Mouse (Mus musculus): ENCODE results near the gene Spata45. TPM values are rescaled to one million over a fixed set of nuclear protein-coding genes. Genes with fewer than 3 reads are reported as not detected.
"Not testable (repeated sequence)": the region's sequence is repeated elsewhere in the genome, so short reads cannot be mapped to it uniquely, and the experiment has no call there.

The Spata45 gene
- polyA plus RNA-seq, 1 experiment from 2014 or later, result not detected

GRCm38 (mm10) chr1:191019803-191020202, 16.6 kb upstream of the Spata45 start:
- H3K27me3 ChIP-seq (replicated peaks; ENCODE audit: control insufficient read depth, insufficient read depth, low read length), result no peaks in the 10 kb centered on the region
- ATAC-seq (no peak), DNase-seq (ENCODE audit: low spot score) (no peak)
- no peaks in the 10 kb centered on the region for H3K9me3 ChIP-seq (replicated peaks; ENCODE audit: control insufficient read depth, low read length)
- H3K9ac ChIP-seq (ENCODE audit: low read length), result no peak overlapping the region
- WGBS, result 90% methylated on average over 5 of the region's 5 CpGs
- H3K36me3 ChIP-seq (ENCODE audit: control insufficient read depth, insufficient read depth, low read length), result peaks cover 5% of the 10 kb centered on the region; the same call in 1 of the 2 replicates
- H3K4me3 ChIP-seq (ENCODE audit: low read depth, low read length), result no peak overlapping the region
- H3K4me2 ChIP-seq (ENCODE audit: low read length), result no peak overlapping the region
- no peak overlapping the region for H3K27ac ChIP-seq (ENCODE audit: low read depth, low read length)
- peaks cover 2% of the 10 kb centered on the region; the same call in 1 of the 2 replicates for H3K4me1 ChIP-seq (ENCODE audit: control insufficient read depth, insufficient read depth, low read length)

- no peak overlapping the region for H3K27ac ChIP-seq (ENCODE audit: low read depth, low read length)
- H3K9ac ChIP-seq (ENCODE audit: low read length), result no peak overlapping the region
- DNase-seq (ENCODE audit: low spot score) (peak; percentile 47), ATAC-seq (no peak)
- no peaks in the 10 kb centered on the region for H3K9me3 ChIP-seq (replicated peaks; ENCODE audit: control insufficient read depth, low read length)
- H3K4me3 ChIP-seq (ENCODE audit: low read depth, low read length), result no peak overlapping the region
- WGBS, result 78% methylated on average over 3 of the region's 3 CpGs
- peaks cover 2% of the 10 kb centered on the region; the same call in 1 of the 2 replicates for H3K36me3 ChIP-seq (ENCODE audit: control insufficient read depth, insufficient read depth, low read length)
- no peak overlapping the region for H3K4me2 ChIP-seq (ENCODE audit: low read length)
- H3K4me1 ChIP-seq (ENCODE audit: control insufficient read depth, insufficient read depth, low read length), result peaks cover 6% of the 10 kb centered on the region; the same call in 1 of the 2 replicates
- H3K27me3 ChIP-seq (replicated peaks; ENCODE audit: control insufficient read depth, insufficient read depth, low read length), result no peaks in the 10 kb centered on the region
Measured at GRCm38 (mm10) chr1:191020217-191020924, 16.1 kb upstream of the Spata45 start.

GRCm38 (mm10) chr1:191021016-191021415, 15.4 kb upstream of the Spata45 start:
- ATAC-seq (no peak), DNase-seq (ENCODE audit: low spot score) (peak; percentile 37)
- Histone ChIP-seq H3K4me3 (ENCODE audit: low read depth, low read length) (no peak overlapping the region), H3K27me3 (replicated peaks; ENCODE audit: control insufficient read depth, insufficient read depth, low read length) (no peaks in the 10 kb centered on the region), H3K36me3 (ENCODE audit: control insufficient read depth, insufficient read depth, low read length) (peaks cover 2% of the 10 kb centered on the region; the same call in 1 of the 2 replicates), H3K9me3 (replicated peaks; ENCODE audit: control insufficient read depth, low read length) (no peaks in the 10 kb centered on the region), H3K4me1 (ENCODE audit: control insufficient read depth, insufficient read depth, low read length) (peaks cover 6% of the 10 kb centered on the region; the same call in 1 of the 2 replicates), H3K4me2 (ENCODE audit: low read length) (no peak overlapping the region), H3K27ac (ENCODE audit: low read depth, low read length) (no peak overlapping the region), H3K9ac (ENCODE audit: low read length) (no peak overlapping the region)
- WGBS, result 81% methylated on average over 7 of the region's 7 CpGs

- Histone ChIP-seq H3K27ac (ENCODE audit: low read depth, low read length) (no peak overlapping the region), H3K9me3 (replicated peaks; ENCODE audit: control insufficient read depth, low read length) (no peaks in the 10 kb centered on the region), H3K4me3 (ENCODE audit: low read depth, low read length) (no peak overlapping the region), H3K36me3 (ENCODE audit: control insufficient read depth, insufficient read depth, low read length) (peaks cover 2% of the 10 kb centered on the region; the same call in 1 of the 2 replicates), H3K27me3 (replicated peaks; ENCODE audit: control insufficient read depth, insufficient read depth, low read length) (no peaks in the 10 kb centered on the region), H3K4me1 (ENCODE audit: control insufficient read depth, insufficient read depth, low read length) (peaks cover 13% of the 10 kb centered on the region), H3K4me2 (ENCODE audit: low read length) (no peak overlapping the region), H3K9ac (ENCODE audit: low read length) (no peak overlapping the region)
- no peak for DNase-seq (ENCODE audit: low spot score)
- no peak for ATAC-seq
- WGBS, result 91% methylated on average over 2 of the region's 2 CpGs
Measured at GRCm38 (mm10) chr1:191023140-191023539, 13.3 kb upstream of the Spata45 start.

GRCm38 (mm10) chr1:191023806-191024205, 12.6 kb upstream of the Spata45 start:
- not testable (repeated sequence) for H3K9me3 ChIP-seq (replicated peaks; ENCODE audit: control insufficient read depth, low read length); DNase-seq (ENCODE audit: low spot score); H3K4me3 ChIP-seq (ENCODE audit: low read depth, low read length); H3K27me3 ChIP-seq (replicated peaks; ENCODE audit: control insufficient read depth, insufficient read depth, low read length); ATAC-seq; H3K27ac ChIP-seq (ENCODE audit: low read depth, low read length); H3K4me2 ChIP-seq (ENCODE audit: low read length); H3K36me3 ChIP-seq (ENCODE audit: control insufficient read depth, insufficient read depth, low read length); H3K9ac ChIP-seq (ENCODE audit: low read length)
- 94% methylated on average over 5 of the region's 6 CpGs for WGBS
- peaks cover 13% of the 10 kb centered on the region for H3K4me1 ChIP-seq (ENCODE audit: control insufficient read depth, insufficient read depth, low read length)

- Histone ChIP-seq H3K27ac (ENCODE audit: low read depth, low read length) (peak overlapping the region; percentile 80; the same call in 1 of the 2 replicates), H3K9me3 (replicated peaks; ENCODE audit: control insufficient read depth, low read length) (no peaks in the 10 kb centered on the region), H3K4me1 (ENCODE audit: control insufficient read depth, insufficient read depth, low read length) (peaks cover 13% of the 10 kb centered on the region), H3K27me3 (replicated peaks; ENCODE audit: control insufficient read depth, insufficient read depth, low read length) (no peaks in the 10 kb centered on the region), H3K36me3 (ENCODE audit: control insufficient read depth, insufficient read depth, low read length) (peaks cover 2% of the 10 kb centered on the region; the same call in 1 of the 2 replicates), H3K4me2 (ENCODE audit: low read length) (peak overlapping the region; percentile 98), H3K9ac (ENCODE audit: low read length) (peak overlapping the region; percentile 84), H3K4me3 (ENCODE audit: low read depth, low read length) (peak overlapping the region; percentile 73)
- DNase-seq (ENCODE audit: low spot score) (no peak), ATAC-seq (no peak; the same call in 1 of the 2 replicates)
- WGBS, result 1% methylated on average over 60 of the region's 69 CpGs
Measured at GRCm38 (mm10) chr1:191025016-191026012, 11.1 kb upstream of the Spata45 start.

GRCm38 (mm10) chr1:191026021-191026713, 10.3 kb upstream of the Spata45 start, which contains the start of gene Flvcr1:
Flvcr1 (minus strand) TSS chr1:191026158.
- peaks cover 13% of the 10 kb centered on the region for H3K4me1 ChIP-seq (ENCODE audit: control insufficient read depth, insufficient read depth, low read length)
- no peaks in the 10 kb centered on the region for H3K27me3 ChIP-seq (replicated peaks; ENCODE audit: control insufficient read depth, insufficient read depth, low read length)
- DNase-seq (ENCODE audit: low spot score) (peak; percentile 100), ATAC-seq (peak; percentile 99)
- under 1% methylated on average over 50 of the region's 50 CpGs for WGBS
- peak within 1 kb of the TSS; percentile 94 for H3K27ac ChIP-seq (ENCODE audit: low read depth, low read length)
- H3K9ac ChIP-seq (ENCODE audit: low read length), result peak within 1 kb of the TSS; percentile 84
- no peaks in the 10 kb centered on the region for H3K9me3 ChIP-seq (replicated peaks; ENCODE audit: control insufficient read depth, low read length)
- peak within 1 kb of the TSS; percentile 73 for H3K4me3 ChIP-seq (ENCODE audit: low read depth, low read length)
- peak within 1 kb of the TSS; percentile 98 for H3K4me2 ChIP-seq (ENCODE audit: low read length)
- H3K36me3 ChIP-seq (ENCODE audit: control insufficient read depth, insufficient read depth, low read length), result peaks cover 2% of the 10 kb centered on the region; the same call in 1 of the 2 replicates

GRCm38 (mm10) chr1:191030182-191030581, 6.3 kb upstream of the Spata45 start:
- Histone ChIP-seq H3K9me3 (replicated peaks; ENCODE audit: control insufficient read depth, low read length) (no peaks in the 10 kb centered on the region), H3K36me3 (ENCODE audit: control insufficient read depth, insufficient read depth, low read length) (no peaks in the 10 kb centered on the region), H3K27ac (ENCODE audit: low read depth, low read length) (no peak overlapping the region), H3K27me3 (replicated peaks; ENCODE audit: control insufficient read depth, insufficient read depth, low read length) (no peaks in the 10 kb centered on the region), H3K9ac (ENCODE audit: low read length) (no peak overlapping the region), H3K4me1 (ENCODE audit: control insufficient read depth, insufficient read depth, low read length) (peaks cover 8% of the 10 kb centered on the region), H3K4me3 (ENCODE audit: low read depth, low read length) (no peak overlapping the region), H3K4me2 (ENCODE audit: low read length) (no peak overlapping the region)
- WGBS, result 67% methylated on average over 10 of the region's 10 CpGs
- no peak for DNase-seq (ENCODE audit: low spot score)
- no peak for ATAC-seq

Measured in forebrain, embryonic 14.5 days (tissue).